Mouse (Mus musculus) 416B (cell line): ENCODE data around the gene Ksr1.

ENCODE experiments used
- DNase-seq: peaks from one replicate; pipeline ENCODE4 v3.0.0; 2011; ENCODE audit warnings: low read depth

Gene Ksr1

GRCm38 (mm10) chr11:79093386-79093906, 52.8 kb downstream of the Ksr1 start:
- peak; percentile 30 for DNase-seq

GRCm38 (mm10) chr11:79092802-79093201, 53.4 kb downstream of the Ksr1 start:
- DNase-seq = peak; percentile 76

GRCm38 (mm10) chr11:79092245-79092644, 54.0 kb downstream of the Ksr1 start:
- DNase-seq = no peak

- DNase-seq = no peak
Observed at GRCm38 (mm10) chr11:79089756-79090155, 56.5 kb downstream of the Ksr1 start.

DNA sequence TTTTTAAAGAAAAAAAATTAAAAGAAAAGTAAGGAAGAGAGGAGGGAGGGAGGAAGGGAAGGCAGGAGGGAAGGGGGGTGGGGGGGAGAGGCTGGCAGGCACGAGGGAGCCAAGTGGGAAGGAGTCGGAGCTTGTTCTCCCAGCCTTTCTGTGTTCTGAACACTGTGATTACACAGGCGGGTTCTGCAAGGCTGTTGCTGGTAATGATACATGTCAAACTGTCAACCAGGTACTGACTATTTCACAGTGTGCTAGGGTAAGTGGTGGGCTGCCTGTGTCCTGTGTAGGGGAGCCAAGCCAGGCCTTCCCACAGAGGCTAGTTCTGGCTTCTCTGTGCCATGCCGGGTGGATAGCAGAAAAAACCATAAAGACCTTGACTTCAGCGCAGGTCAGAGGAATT, 57.2 kb downstream of the Ksr1 start:
- DNase-seq = no peak

DNA sequence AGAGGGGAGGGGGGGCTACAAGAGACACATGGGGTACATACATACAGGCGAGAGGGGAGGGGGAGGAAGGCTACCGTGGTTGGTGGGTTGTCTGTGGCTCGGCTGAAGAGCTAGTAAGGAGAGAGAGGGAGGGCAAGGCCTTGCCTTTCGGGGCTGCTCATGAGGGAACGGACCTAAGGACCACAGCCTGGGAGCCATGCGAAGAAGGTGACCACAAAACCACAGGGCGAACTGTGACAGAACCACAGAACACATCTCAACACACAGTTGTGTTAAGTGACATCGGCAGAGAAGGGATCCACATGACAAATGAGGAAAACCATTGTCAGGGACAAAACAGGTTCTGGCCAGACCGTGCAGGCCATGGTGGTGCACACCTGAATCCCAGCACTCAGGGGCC, 57.9 kb downstream of the Ksr1 start:
- peak; percentile 93 for DNase-seq

GRCm38 (mm10) chr11:79087731-79088311, 58.4 kb downstream of the Ksr1 start:
- DNase-seq = peak; percentile 95

DNA sequence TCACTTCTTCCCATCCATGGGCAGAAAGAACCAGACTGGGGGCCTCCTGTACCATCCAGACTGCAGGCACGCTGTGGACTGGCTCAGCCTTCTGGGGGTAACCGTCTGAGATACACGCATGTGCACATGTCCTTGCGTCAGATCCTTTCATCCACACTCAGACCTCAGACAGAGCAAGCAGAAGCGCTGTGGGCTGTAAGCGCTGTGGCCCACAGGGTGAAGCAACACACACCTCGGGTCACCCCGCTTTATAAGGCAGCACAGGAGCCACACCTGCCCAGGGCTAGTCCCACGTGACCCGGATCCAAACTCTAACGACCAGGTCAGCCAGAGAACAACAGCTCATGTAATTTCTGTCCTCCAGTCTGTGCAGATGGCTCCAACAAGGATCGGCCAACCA, 59.4 kb downstream of the Ksr1 start:
- DNase-seq = peak; percentile 47

DNA sequence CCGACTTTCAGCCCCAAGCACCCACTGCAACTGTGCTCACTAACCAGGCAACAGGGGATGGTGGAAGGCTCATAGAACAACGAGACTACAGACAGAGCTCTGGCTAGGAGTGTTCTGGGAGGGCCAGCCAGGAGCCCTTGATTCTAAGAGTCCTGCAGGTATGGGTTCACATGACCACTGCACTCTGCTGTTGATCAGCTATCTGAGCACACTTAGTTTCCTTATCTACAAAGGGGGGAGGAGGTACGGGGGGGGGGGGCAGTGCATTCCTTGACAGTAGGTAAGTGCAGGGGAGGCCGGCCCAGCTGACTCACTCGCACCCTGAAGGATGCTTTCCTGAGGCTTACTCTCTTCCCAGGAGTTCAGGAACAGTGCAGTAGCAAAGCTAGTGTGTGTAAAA, 61.1 kb downstream of the Ksr1 start:
- DNase-seq = no peak

- no peak for DNase-seq
Observed at GRCm38 (mm10) chr11:79083018-79083441, 63.2 kb downstream of the Ksr1 start.

GRCm38 (mm10) chr11:79080965-79081891, 65.0 kb downstream of the Ksr1 start:
- peak; percentile 59 for DNase-seq

GRCm38 (mm10) chr11:79080081-79080480, 66.1 kb downstream of the Ksr1 start:
- no peak for DNase-seq

DNA sequence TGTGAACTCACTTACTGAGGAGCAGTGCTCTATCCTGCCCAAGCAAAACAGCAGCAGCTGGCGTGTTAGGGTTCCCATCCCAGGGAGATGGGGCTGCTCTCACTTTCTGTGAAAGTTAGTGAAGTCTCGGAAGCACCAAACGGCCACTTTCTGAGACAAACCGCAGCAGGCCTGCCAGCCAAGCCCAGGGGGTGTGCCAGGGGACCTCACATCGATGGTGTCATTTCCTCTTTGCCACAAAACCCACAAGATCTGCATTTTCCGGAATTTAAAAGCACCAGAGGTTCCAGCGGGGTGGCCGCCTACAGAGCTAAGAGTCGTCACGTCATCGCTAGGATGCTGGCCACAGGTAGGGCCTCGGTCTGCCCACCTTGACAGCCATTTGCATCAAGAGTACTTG, 69.7 kb downstream of the Ksr1 start:
- DNase-seq = peak; percentile 95

DNA sequence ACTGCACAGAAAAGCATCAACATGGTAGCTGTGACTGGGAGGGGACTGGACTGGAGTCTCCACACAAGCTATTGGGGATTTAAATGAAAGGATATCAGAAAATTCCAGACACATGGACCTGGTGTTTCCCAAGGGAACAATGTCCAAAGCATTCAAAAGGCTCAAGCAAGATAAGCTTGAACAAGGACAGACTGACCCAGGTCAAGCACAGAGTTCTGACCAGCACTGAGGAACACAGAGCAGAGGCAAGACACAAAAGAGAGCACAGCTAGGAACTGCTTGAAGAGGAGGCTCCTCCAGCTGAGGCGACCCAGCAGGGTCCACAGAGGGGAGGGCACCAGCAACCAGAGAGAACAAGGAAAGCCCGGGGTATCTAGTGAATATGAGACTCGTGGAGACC, 71.2 kb downstream of the Ksr1 start:
- DNase-seq = no peak

GRCm38 (mm10) chr11:79074611-79075010, 71.6 kb downstream of the Ksr1 start:
- peak; percentile 58 for DNase-seq

DNA sequence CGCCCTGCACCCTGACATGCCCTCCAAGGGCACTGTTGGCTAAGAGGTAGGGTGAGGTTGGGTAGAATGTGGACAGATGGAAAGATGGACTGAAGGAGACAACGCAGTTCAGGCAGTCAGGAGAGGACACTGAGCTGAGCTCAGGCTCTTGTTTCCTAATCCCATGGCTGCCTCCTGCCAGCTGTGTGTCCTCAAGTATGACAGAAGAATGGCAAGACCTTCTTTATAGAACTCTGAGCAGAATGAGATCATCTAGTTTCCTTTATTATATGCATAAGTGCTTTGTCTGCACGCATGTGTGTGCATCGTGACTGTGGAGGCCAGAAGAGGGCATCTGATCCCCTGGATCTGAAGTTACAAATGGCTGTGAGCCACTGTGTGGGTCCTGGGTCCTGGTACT, 72.6 kb downstream of the Ksr1 start:
- DNase-seq = no peak

DNA sequence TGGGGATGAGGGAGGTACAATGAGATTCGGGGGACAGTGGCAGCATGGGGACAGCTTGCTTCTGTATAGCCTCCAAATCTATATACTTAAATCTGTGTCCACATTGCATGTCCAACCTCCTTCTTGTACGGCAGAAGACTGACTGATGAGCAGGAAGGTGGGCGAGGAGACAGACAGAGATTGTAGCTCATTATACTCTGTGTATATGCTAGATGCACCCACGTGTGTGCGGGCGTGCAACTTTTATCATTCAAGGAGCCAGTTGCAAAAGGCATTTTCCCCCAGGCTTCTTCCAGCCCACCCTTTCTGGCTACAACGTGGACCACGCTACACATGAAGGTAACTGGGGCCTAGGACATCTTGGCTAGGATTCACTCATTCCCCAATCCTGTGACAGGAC, 74.1 kb downstream of the Ksr1 start:
- DNase-seq = no peak

- peak; percentile 90 for DNase-seq
Observed at GRCm38 (mm10) chr11:79071082-79071972, 74.9 kb downstream of the Ksr1 start.

GRCm38 (mm10) chr11:79069453-79070153, 76.6 kb downstream of the Ksr1 start:
- no peak for DNase-seq

DNA sequence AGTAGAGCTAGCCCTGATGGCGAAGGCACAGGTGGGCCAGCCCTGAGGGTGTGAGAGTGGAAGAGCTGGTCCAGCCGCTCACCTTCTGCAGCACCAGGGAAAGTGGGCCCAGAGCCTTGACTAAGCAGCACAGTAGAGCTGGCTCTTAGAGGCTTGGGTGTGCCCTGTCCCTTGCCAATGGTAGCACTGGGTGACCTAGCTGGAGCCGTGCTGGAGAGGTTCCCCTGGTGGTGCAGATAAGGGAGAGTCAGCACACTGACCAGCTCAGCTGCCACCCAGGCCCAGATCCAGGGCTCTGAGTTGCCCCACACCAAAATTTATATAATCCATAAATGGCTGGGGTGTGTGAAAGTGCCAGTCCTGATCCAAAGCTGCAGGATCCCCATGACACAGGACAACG, 79.0 kb downstream of the Ksr1 start:
- no peak for DNase-seq

DNA sequence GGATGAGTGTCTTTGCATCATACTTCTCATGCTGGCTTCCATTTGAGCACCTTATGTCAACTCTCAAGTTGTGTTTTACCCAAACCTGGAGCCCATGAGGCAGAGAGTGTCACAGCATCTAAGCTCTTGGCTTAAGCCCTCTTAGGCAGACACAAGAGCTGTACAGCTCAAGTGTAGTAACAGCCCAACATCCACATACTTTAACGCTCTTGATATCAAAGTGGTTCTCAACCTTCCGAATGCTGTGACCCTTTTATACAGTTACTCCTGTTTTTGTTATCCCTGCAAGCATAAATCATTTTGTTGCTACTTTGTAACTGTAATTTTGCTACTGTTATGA, 80.0 kb downstream of the Ksr1 start:
- no peak for DNase-seq
